ENCODE assay signal across 1 mouse cellular context in the genomic region with DNA sequence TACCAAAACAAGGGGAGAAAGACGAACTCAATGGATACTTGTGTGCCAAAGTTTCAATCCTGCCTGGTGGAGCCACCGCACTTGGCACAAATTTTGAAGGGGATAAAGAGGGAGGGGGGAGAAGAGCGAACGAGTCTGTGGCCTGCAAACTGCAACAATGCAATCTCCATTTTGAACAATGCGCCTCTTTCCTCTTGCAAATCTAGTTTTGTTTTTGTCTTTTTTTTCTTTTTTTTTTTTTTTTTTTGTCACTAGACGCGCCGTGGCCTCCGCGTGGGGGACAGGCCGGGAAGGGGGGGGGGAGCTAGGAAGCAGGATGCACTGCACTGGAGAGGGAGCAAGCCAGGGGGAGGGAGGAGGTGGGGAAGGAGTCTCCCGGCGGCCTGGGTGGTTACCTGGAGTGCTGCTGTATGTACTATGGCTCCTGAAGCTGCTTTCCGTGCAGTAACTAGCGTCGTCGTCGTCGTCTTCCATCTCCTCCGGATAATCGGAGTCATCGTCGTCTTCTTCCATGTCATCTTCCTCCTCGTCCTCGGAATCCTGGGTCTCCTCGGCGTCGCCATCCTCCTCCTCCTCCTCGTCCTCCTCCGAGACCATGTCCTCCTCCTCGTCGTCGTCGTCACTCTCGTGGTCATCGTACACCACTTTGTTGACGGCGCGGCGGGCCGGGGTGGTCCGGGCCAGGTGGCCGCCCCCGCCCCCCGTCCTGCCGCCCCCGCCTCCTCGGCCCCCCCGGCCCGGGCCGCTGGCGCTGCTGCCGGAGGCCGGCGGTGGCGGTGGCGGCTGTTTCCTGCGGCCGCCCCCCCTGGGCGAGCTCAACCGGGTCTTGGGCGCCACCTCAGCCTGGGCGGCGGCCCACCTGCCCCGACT.
TF ChIP-seq lines count a peak whose summit lies in the region.

No protein-coding gene starts in this region.

TF ChIP-seq in MEL, 35 proteins besides CTCF, POLR2A, EP300 and RAD21 (continued from another document):
- TF ChIP-seq POLR2AphosphoS2 (IDR thresholded peaks at IDR 0.05; ENCODE audit: low read length) (no peak), BHLHE40 (IDR thresholded peaks at IDR 0.05; ENCODE audit: borderline replicate concordance, low read depth, low read length) (no peak; the same call in 1 of the 2 replicates), CHD2 (IDR thresholded peaks at IDR 0.05; ENCODE audit: low read length) (no peak), MEF2A (IDR thresholded peaks at IDR 0.05; ENCODE audit: extremely low read depth, insufficient replicate concordance, low read depth, low read length, poor library complexity, severe bottlenecking) (no peak), MYC (IDR thresholded peaks at IDR 0.05; ENCODE audit: low read depth, low read length) (peak; percentile 46; the same call in 1 of the 2 replicates), GATA1 (IDR thresholded peaks at IDR 0.05; ENCODE audit: low read depth, low read length) (no peak)
